Mouse (Mus musculus) monocyte, adult 5-6 weeks (primary cell): ENCODE measurements at regions not wholly inside any gene's neighbourhood (a gene's known extent, or its start where the extent isn't known, plus 50 kb on each side); places are given as distances from the start of the nearest gene placed in this dataset.
A peak's percentile ranks its signal among the peaks of the same experiment; 100 is the strongest.

Experiments
- ATAC-seq: fragments of 153-309, 156-312 bp; replicated peaks from 2 replicates; pipeline ENCODE4 v1.8.0; 2017; ENCODE audit warnings: mild to moderate bottlenecking; ENCODE audit not compliant: low TSS enrichment, insufficient number of reproducible peaks, severe bottlenecking, poor library complexity, low FRiP score

GRCm38 (mm10) chr13:15802043-15802795, 209.4 kb upstream of the Inhba start:
- ATAC-seq = no peak

- no peak for ATAC-seq
Observed at GRCm38 (mm10) chr13:15803965-15804364, 207.7 kb upstream of the Inhba start.

DNA sequence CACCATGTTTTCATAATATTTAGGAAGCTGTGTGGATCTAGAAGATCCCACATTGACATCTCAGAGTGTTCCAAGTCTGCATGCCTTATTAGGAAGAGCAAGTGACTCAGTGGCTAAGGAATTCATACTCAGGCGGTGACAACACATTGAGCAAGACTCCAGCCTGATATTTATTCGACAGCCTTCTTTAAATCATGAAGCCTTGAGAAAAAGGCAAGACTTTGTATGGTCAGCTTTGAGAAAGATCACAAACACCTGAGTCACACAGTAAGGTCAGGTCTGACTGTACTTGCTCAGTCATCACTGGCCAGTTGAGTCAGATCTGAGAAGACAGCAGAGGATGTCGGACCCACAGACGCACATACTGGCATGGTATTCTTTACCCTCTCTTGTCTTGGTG, 204.7 kb upstream of the Inhba start:
- no peak for ATAC-seq

DNA sequence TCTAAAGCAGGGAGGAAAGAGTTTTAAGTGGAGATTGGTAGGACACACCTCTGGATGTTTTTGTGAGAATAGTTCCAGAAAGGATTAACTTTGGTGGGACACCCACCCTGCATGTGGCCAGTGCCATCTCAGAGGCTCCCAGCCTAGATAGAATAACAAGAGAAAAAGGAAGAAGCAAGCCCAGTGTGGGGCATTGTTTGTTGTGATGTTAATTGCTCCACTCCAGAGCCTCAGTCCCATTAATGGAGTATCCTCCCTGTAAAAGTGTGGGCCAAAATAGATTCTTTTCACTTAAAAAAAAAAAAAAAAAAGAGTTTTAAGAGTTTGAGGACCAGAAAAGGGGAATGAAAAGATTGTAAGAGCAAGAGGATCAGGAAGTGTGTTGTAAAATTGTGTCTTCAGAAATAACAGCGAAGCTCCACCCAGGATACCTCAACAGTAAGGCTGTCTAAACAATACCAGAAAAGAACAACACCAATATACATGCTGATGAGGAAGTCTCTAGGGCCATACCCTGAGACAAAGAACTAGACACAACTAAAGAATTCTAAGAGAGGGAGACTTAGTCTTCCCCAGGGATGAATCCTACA, 189.3 kb upstream of the Inhba start:
- no peak for ATAC-seq

DNA sequence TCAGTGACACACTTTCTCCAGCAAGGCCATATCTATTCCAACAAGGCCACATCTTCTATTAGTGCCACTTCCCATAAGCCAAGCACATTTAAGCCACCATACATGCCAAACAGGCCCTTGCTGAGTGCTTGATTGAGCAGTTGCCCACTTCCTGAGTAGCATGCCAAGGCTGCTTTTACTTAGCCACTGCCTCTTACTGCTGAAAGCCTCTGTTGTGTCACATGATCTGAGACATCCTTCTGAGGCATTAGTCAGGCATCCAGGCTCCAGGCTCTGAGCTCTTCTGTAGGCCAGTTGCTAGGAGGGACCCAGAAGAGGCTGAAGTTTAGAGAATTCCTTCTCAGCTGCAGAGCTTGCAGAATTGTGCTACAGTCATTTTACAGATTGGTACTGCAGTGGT, 165.8 kb upstream of the Inhba start:
- no peak for ATAC-seq

DNA sequence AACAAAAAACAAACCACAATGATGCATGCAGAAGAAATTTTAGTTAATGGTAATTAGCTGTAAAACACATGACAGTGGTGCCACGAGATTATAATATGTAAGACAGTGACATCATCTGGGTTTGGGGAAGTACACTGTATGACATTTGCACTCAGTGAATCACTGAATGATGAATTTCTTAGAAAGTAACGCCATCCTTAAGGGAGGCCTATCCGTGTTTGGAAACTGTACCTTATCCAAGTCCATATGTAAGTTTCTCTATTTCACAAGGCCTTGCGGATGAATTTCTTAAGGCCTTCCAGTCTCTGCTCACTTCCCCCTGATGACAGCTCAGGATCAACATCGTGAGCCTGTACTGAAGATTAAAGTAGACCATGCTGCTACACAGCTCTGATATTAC, 163.6 kb upstream of the Inhba start:
- ATAC-seq = peak; percentile 64

- no peak for ATAC-seq
Observed at GRCm38 (mm10) chr13:15849129-15849528, 162.5 kb upstream of the Inhba start.

DNA sequence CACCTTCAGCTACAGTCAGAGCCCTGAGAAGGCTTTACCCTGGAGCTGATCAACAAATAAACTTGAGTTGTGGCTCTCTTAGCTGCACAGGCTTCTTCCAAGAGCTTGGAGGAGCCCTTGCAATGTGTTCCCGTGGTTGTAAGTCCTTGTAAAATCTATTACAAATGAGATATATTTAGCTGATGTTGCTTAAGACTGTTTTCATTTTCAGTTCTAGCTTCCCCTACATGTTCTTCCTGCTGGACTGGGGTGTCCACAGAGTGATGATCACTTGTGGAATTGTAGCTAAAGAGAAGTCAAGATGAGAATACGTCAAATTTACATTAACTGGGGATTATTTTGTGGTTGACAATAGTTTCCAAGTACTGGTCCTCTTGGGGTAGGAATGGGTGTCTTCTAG, 161.3 kb upstream of the Inhba start:
- ATAC-seq = no peak

GRCm38 (mm10) chr13:15853022-15853566, 158.6 kb upstream of the Inhba start:
- ATAC-seq = no peak

DNA sequence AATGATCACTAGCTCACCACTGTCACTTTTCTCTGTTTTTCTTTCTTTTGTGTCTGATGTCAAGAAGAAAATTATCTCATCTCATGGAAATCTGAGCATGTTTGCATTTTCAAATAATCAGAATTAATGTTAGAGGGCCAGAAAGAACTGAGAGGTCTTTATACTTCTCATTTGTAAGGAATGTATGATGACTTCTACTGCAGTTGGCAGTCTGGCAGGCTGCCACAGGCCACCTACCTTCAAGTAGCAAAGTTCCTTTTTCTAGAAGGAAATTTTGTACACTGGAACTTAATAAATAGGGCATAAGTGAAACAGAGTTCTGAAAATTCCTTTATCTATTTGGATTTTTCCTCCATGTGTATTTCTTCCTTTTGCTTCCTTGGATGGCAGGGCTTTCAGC, 148.7 kb upstream of the Inhba start:
- ATAC-seq = no peak

DNA sequence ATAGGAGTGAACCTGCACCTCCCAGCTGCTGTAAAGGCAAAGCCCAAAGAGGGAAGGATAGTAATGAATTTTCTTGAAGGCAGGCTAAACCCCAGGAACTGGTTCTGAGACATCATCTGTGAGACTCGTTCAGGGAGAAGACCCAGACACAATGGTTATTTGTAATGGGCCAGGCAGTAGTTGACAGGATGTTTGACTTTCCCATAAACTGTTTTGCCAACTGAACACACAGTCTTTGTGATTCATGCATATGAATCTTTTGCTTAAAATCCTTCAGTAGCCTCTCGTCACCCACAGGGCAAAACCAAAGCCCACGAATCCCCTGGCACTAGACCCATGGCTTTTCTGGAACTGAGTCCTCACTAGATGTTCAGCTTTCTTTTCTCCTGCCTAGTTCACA, 148.3 kb upstream of the Inhba start:
- ATAC-seq = no peak

GRCm38 (mm10) chr13:15867046-15867561, 144.5 kb upstream of the Inhba start:
- no peak for ATAC-seq

- ATAC-seq = no peak
Observed at GRCm38 (mm10) chr13:15877606-15878005, 134.0 kb upstream of the Inhba start.

DNA sequence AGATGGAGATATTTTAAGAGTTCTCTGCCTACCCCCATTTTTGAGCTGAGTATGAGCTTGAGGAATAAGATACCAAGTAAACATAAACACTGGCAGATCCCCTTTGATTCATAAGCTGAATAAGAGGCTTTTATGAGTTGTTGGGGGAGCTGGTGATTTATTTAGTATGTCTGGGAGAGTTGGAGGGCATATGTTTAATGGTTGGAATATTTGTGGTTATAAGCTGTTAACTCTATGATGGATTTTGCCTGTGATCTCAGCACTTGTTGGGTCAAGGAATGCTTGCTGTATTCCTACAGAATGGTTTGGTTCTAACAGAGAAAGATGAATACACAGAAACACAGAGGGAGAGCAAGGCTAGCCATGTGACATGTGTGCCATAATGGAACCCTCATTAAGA, 132.1 kb upstream of the Inhba start:
- no peak for ATAC-seq

- ATAC-seq = no peak
Observed at GRCm38 (mm10) chr13:15890794-15891193, 120.9 kb upstream of the Inhba start.

- no peak for ATAC-seq
Observed at GRCm38 (mm10) chr13:15891403-15891802, 120.2 kb upstream of the Inhba start.

GRCm38 (mm10) chr13:15898201-15898600, 113.5 kb upstream of the Inhba start:
- ATAC-seq = no peak

GRCm38 (mm10) chr13:15901710-15902675, 109.7 kb upstream of the Inhba start:
- ATAC-seq = no peak

- ATAC-seq = no peak
Observed at GRCm38 (mm10) chr13:15907806-15908205, 103.8 kb upstream of the Inhba start.
